9 mouse cellular contexts compared by ENCODE assay signal in the genomic region with DNA sequence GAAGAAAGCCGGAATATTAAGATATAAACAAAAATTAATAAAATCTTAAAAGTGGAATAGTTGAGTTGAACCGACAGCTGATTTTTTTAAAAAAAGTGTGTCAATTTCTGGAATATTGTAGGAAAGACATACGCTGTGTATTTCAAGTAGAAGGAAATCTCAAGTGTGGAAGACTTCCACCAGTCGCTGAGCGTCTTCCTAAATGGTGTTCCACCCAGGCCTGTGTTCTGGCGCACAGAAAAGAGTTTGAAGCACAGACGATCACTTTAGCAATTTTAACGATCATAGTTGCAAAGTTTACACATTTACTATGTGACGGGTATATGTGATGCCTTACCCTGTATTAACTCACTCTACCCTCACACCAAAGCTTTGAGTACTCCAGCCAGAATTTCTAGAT. TPM values are rescaled to one million over a fixed set of nuclear protein-coding genes. Genes with fewer than 3 reads are reported as not detected.
A peak's percentile ranks its signal among the peaks of the same experiment; 100 is the strongest.
DNase-seq lines count a peak whose midpoint lies in the region; ATAC-seq and TF ChIP-seq lines count a peak whose summit lies in the region.
"Had no signal": no experiment of that assay in that cellular context is flagged by ENCODE, and none has a peak within 500 bp of the region (broad histone marks: within the 10 kb centered on the region; RNA-seq: fewer than 3 reads in every experiment).

No protein-coding gene starts in this region.

- no peak for DNase-seq in heart, postnatal 0 days (ENCODE audit: low spot score)
- no peak for DNase-seq in heart, postnatal 4 days
- DNase-seq in embryonic facial prominence, embryonic 10.5 days (ENCODE audit: low spot score), result no peak
- no peak for DNase-seq in hindbrain, embryonic 11.5 days (ENCODE audit: low spot score)
- no peak for DNase-seq in midbrain, embryonic 10.5 days (ENCODE audit: low spot score)
- no peak for DNase-seq in left cerebral cortex, postnatal 10 days (ENCODE audit: extremely low spot score in 1 of 2, low spot score in 2 of 2)
- DNase-seq in cerebellum, postnatal 10 days, result no peak

- 0 out of 2 replicates have a peak overlapping the region, but pooled peaks have one; percentile 39 for H3K4me2 ChIP-seq in heart, postnatal 0 days (ENCODE audit: low read depth, low read length)
- peak overlapping the region; percentile 32; the same call in 1 of the 2 replicates for H3K4me2 ChIP-seq in hindbrain, embryonic 11.5 days (replicated peaks; ENCODE audit: low read depth, low read length)

- no peak for ATAC-seq in heart, postnatal 0 days (ENCODE audit: insufficient read depth, low read depth)
- no peak for ATAC-seq in hindbrain, embryonic 11.5 days (ENCODE audit: low FRiP score)
- ATAC-seq in activated CD4-positive, CD25-positive, alpha-beta regulatory T cell, adult 4 months, result no peak

- H3K36me3 ChIP-seq in heart, postnatal 0 days (replicated peaks; ENCODE audit: control insufficient read depth, insufficient read depth, low read length), result no peaks in the 10 kb centered on the region
- no peaks in the 10 kb centered on the region; the same call in 1 of the 2 replicates for H3K36me3 ChIP-seq in embryonic facial prominence, embryonic 10.5 days (replicated peaks)
- H3K36me3 ChIP-seq in hindbrain, embryonic 11.5 days (ENCODE audit: control insufficient read depth, insufficient read depth, low read length), result no peaks in the 10 kb centered on the region
- H3K36me3 ChIP-seq in midbrain, embryonic 10.5 days, result peaks cover 3% of the 10 kb centered on the region; the same call in 1 of the 2 replicates

- H3K27ac ChIP-seq in heart, postnatal 0 days (ENCODE audit: low read depth), result no peak overlapping the region
- H3K27ac ChIP-seq in embryonic facial prominence, embryonic 10.5 days (replicated peaks), result peak overlapping the region; percentile 94; the same call in 1 of the 2 replicates
- no peak overlapping the region for H3K27ac ChIP-seq in hindbrain, embryonic 11.5 days (ENCODE audit: low read depth, low read length)
- H3K27ac ChIP-seq in midbrain, embryonic 10.5 days (replicated peaks), result peak overlapping the region; percentile 94

- peaks cover 25% of the 10 kb centered on the region for H3K4me1 ChIP-seq in heart, postnatal 0 days (ENCODE audit: control insufficient read depth, insufficient read depth)
- H3K4me1 ChIP-seq in embryonic facial prominence, embryonic 10.5 days, result peaks cover 27% of the 10 kb centered on the region
- H3K4me1 ChIP-seq in hindbrain, embryonic 11.5 days (replicated peaks; ENCODE audit: control insufficient read depth, insufficient read depth, low read length), result peaks cover 6% of the 10 kb centered on the region
- peaks cover 36% of the 10 kb centered on the region for H3K4me1 ChIP-seq in midbrain, embryonic 10.5 days

- peak overlapping the region; percentile 77; the same call in 1 of the 2 replicates for H3K4me3 ChIP-seq in heart, postnatal 0 days (ENCODE audit: low read depth, low read length)
- H3K4me3 ChIP-seq in embryonic facial prominence, embryonic 10.5 days, result peak overlapping the region; percentile 91
- H3K4me3 ChIP-seq in hindbrain, embryonic 11.5 days (ENCODE audit: low read depth, low read length), result no peak overlapping the region; the same call in 1 of the 2 replicates
- H3K4me3 ChIP-seq in midbrain, embryonic 10.5 days, result peak overlapping the region; percentile 90; the same call in 1 of the 2 replicates

- no peaks in the 10 kb centered on the region for H3K9me3 ChIP-seq in heart, postnatal 0 days (replicated peaks; ENCODE audit: control insufficient read depth, low read length)
- H3K9me3 ChIP-seq in embryonic facial prominence, embryonic 10.5 days, result no peaks in the 10 kb centered on the region
- no peaks in the 10 kb centered on the region for H3K9me3 ChIP-seq in hindbrain, embryonic 11.5 days (ENCODE audit: control insufficient read depth, low read length)
- H3K9me3 ChIP-seq in midbrain, embryonic 10.5 days (replicated peaks), result no peaks in the 10 kb centered on the region
- H3K9me3 ChIP-seq: G1E had no signal

- no peaks in the 10 kb centered on the region for H3K27me3 ChIP-seq in heart, postnatal 0 days (ENCODE audit: control insufficient read depth, insufficient read depth, low read length)
- no peaks in the 10 kb centered on the region for H3K27me3 ChIP-seq in embryonic facial prominence, embryonic 10.5 days (replicated peaks; ENCODE audit: low read depth, poor library complexity, severe bottlenecking)
- no peaks in the 10 kb centered on the region for H3K27me3 ChIP-seq in hindbrain, embryonic 11.5 days (ENCODE audit: control insufficient read depth, insufficient read depth, low read length)
- no peaks in the 10 kb centered on the region for H3K27me3 ChIP-seq in midbrain, embryonic 10.5 days (ENCODE audit: low read depth, poor library complexity, severe bottlenecking)

- TF ChIP-seq EP300 in heart, postnatal 0 days (IDR thresholded peaks at IDR 0.05; ENCODE audit: low read depth), result no peak

- no peak overlapping the region for H3K9ac ChIP-seq in heart, postnatal 0 days (replicated peaks; ENCODE audit: low read depth, low read length)
- no peak overlapping the region for H3K9ac ChIP-seq in hindbrain, embryonic 11.5 days (ENCODE audit: low read depth, low read length)

- WGBS in heart, postnatal 0 days, result 92% methylated on average over 9 of the region's 9 CpGs
- 95% methylated on average over 9 of the region's 9 CpGs for WGBS in embryonic facial prominence, embryonic 10.5 days
- 95% methylated on average over 9 of the region's 9 CpGs for WGBS in hindbrain, embryonic 11.5 days
- WGBS in midbrain, embryonic 10.5 days, result 96% methylated on average over 9 of the region's 9 CpGs

- TF ChIP-seq CTCF in heart, postnatal 0 days (IDR thresholded peaks at IDR 0.05; ENCODE audit: low read depth), result no peak

- intact Hi-C loops in left cerebral cortex, postnatal 10 days (cut with DNase I), result no loop called here

RNA-seq across cellular contexts. Expression of gene Cfap20, which starts 0.8 kb away (rescaled TPM):
- total RNA-seq in heart, postnatal 0 days (2014; rRNA removed; ENCODE audit: low replicate concordance), result 93.8 and 97.2 TPM in 2 replicates
- 112 and 115 TPM in 2 replicates for polyA plus RNA-seq in heart, postnatal 0 days (2015; fragmentation: Nextera tagmentation; extraction: Ambion mirVana)
- 10 to 100 TPM; 66.9 to 72.9 TPM for total RNA-seq in heart, postnatal 4 days (2021)
- 141 and 148 TPM in 2 replicates for polyA plus RNA-seq in embryonic facial prominence, embryonic 10.5 days (2016; fragmentation: Nextera tagmentation; extraction: Ambion mirVana)
- 141 and 145 TPM in 2 replicates for polyA plus RNA-seq in hindbrain, embryonic 11.5 days (2014; fragmentation: Nextera tagmentation; extraction: Ambion mirVana)
- polyA plus RNA-seq in midbrain, embryonic 10.5 days (2016; fragmentation: Nextera tagmentation; extraction: Ambion mirVana), result 145 and 150 TPM in 2 replicates
- 10 to 100 TPM; 65.2 to 66.9 TPM for polyA plus RNA-seq in activated CD4-positive, CD25-positive, alpha-beta regulatory T cell, adult 4 months (2017; shearing (Covaris generic))
- total RNA-seq in left cerebral cortex, postnatal 10 days (2021), result 10 to 100 TPM; 69.4 to 72.6 TPM

RNA-seq across cellular contexts. Expression of gene Csnk2a2, which starts 54.4 kb away (rescaled TPM):
- total RNA-seq in heart, postnatal 0 days (2014; rRNA removed; ENCODE audit: low replicate concordance), result 25.0 and 27.6 TPM in 2 replicates
- polyA plus RNA-seq in heart, postnatal 0 days (2015; fragmentation: Nextera tagmentation; extraction: Ambion mirVana), result 5.3 and 6.2 TPM in 2 replicates
- 10 to 100 TPM; 52.5 to 59.4 TPM for total RNA-seq in heart, postnatal 4 days (2021)
- polyA plus RNA-seq in embryonic facial prominence, embryonic 10.5 days (2016; fragmentation: Nextera tagmentation; extraction: Ambion mirVana), result 12.6 and 15.2 TPM in 2 replicates
- 14.2 and 19.1 TPM in 2 replicates for polyA plus RNA-seq in hindbrain, embryonic 11.5 days (2014; fragmentation: Nextera tagmentation; extraction: Ambion mirVana)
- 10.8 and 11.1 TPM in 2 replicates for polyA plus RNA-seq in midbrain, embryonic 10.5 days (2016; fragmentation: Nextera tagmentation; extraction: Ambion mirVana)
- polyA plus RNA-seq in activated CD4-positive, CD25-positive, alpha-beta regulatory T cell, adult 4 months (2017; shearing (Covaris generic)), result 10 to 100 TPM; 13.9 to 14.2 TPM
- 100 to 1,000 TPM in 1 of 2 experiments, 10 to 100 TPM in 1; 93.5 to 101 TPM for total RNA-seq in left cerebral cortex, postnatal 10 days (2021)

Comparison
In these comparisons a context has a peak if more than half of its experiments do, and no peak if none do; other contexts are left out.
1. H3K27ac ChIP-seq: peak in embryonic facial prominence, embryonic 10.5 days (single experiment) and midbrain, embryonic 10.5 days (single experiment); none in heart, postnatal 0 days (single experiment) and hindbrain, embryonic 11.5 days (single experiment).